Mouse (Mus musculus) layer of hippocampus, adult 9-10 months (tissue): ENCODE results near the gene Wdr35.
A peak's percentile ranks its signal among the peaks of the same experiment; 100 is the strongest.
"Not testable (repeated sequence)": the region's sequence is repeated elsewhere in the genome, so short reads cannot be mapped to it uniquely, and the experiment has no call there.

Experiments
- DNase-seq: peaks from one replicate; pipeline ENCODE4 v3.0.0; 2022; ENCODE audit warnings: low spot score

The Wdr35 gene

DNA sequence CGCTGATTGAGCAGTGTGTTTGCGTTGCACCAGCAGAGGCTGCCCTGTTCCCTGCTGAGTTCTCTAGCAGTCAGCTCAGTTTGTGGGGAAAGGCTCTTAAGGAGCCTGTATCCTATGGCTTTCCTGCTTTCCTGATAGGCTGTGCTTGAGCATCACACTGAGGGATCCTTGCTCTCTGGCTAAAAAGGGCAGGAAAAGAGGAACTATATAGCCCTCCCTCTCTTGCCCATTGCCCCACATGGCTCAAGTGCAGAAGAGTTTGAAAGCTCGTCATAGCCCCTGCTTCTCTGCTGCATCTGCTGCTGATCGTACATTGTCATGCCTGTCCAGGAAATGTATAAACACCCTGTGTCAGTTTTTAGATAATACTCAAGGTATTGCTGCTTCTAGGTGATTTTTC lies 33.5 kb downstream of the Wdr35 start:
- no peak for DNase-seq

DNA sequence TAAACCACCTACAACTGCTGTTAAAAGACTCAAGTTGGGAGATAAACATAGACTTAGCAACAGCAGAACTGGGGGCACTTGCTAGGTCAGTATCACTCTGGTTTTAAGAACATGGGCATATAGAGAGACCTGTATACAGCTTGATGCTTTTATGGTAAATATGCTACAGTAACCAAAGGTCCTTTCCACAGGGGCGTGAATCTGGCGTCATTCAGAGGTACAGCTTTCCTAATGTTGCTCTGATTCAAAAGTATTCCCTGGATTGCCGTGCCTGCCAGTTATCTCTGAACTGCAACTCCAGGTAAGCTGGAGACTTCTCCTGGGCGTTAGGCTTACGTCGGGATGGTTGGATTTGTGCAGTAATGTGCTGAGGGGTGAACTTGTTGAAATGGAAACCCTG lies 34.1 kb downstream of the Wdr35 start:
- DNase-seq: no peak

DNA sequence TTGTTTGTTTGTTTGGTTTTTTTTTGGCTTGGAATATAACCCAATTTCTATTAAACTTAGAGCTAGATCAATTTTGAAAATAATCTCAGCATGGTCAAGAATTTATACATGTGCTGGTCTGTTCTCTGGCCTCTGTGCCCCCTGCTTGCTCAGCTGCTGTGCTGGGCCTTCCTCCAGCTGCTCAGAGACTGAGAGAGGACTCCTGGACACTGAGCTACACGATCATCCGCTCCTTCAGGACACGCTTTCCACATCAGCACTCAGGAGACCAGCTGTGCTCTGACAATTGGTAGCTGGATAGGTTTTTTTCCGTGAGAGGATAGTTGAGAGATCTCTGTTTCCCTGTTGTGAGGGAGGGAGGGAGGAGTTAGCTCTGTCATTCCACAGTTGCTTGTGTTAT lies 36.6 kb downstream of the Wdr35 start:
- DNase-seq: no peak

DNA sequence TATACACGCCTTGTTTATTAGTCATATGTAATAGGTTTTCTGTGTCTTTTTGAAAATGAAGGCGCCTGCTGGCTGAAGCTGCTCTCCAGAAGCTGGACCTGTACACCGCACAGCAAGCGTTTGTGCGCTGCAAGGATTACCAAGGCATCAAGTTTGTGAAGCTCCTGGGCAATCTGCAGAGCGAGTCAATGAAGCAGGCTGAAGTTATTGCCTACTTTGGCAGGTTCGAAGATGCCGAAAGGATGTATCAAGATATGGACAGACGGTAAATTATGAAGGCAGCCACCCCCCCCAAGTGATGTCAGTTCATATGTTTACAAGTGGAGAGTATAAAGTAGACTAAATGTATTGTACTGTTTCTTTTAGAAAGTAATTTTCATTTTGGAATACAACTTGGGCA lies 42.7 kb downstream of the Wdr35 start:
- no peak for DNase-seq

- DNase-seq: no peak
Observed at GRCm38 (mm10) chr12:9020431-9020830, 46.7 kb downstream of the Wdr35 start.

GRCm38 (mm10) chr12:9020986-9021385 lies 47.3 kb downstream of the Wdr35 start:
- DNase-seq: no peak

DNA sequence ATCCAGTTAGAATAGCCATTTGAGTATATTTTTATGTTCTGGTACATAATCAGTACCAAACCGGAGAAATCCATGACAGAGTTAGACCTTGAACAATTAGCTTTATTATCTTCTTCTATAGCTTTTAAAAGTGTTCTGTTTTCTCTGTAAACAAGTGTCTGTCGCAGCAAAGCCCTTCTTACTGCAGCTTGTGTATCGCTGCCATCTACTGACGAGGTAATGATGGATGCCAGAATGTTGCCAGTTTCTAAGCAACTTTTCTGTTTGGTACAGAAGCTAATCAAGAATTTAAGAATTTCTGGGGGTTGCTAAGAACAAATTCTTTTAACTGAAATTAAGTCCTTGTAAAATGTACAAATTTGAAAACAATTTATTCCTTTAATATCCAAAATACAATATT lies 49.3 kb downstream of the Wdr35 start:
- no peak for DNase-seq

DNA sequence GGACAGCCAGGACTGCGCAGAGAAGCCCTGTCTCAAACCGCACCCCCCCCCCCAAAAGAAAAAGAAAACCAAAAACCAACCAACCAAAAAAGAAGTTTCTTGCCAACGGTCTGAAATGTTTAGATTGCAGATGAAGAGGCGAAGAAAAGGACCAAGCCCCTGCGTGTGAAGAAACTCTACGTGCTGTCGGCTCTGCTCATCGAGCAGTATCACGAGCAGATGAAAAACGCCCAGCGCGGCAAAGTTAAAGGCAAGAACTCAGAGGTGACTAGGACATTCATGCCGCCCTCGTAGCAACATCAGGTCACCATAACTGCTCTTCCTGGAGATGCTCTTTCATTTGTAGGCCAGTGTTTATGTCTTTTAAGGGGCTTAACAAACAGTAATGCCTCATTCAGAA lies 50.4 kb downstream of the Wdr35 start:
- no peak for DNase-seq

GRCm38 (mm10) chr12:9024736-9025135 lies 51.0 kb downstream of the Wdr35 start:
- DNase-seq: no peak

DNA sequence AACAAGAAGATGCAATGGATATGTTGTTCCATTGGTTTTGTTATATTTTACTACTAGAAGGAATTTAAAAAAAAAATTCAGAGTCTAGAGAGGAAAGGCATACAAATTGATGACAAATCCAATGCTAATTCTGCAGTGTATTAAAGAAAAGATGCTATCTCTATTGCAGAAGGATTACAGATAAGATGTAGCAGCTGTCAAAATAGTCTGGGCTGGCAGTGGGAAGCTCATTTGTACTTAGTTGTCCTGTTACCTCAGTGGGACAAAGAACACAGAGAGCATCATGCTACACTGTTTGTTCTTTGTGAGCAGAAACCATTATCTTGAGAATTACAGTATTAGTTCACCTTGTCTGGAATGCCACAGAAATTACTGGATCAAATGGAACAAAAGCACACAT lies 53.2 kb downstream of the Wdr35 start:
- no peak for DNase-seq

- not testable (repeated sequence) for DNase-seq
Observed at GRCm38 (mm10) chr12:9028816-9029215, 55.1 kb downstream of the Wdr35 start.

GRCm38 (mm10) chr12:9029506-9029887 lies 55.8 kb downstream of the Wdr35 start:
- no peak for DNase-seq

GRCm38 (mm10) chr12:9029888-9030723 lies 56.4 kb downstream of the Wdr35 start, which contains the start of gene Ttc32:
Ttc32 (plus strand) TSS chr12:9029997.
- peak; percentile 93 for DNase-seq

DNA sequence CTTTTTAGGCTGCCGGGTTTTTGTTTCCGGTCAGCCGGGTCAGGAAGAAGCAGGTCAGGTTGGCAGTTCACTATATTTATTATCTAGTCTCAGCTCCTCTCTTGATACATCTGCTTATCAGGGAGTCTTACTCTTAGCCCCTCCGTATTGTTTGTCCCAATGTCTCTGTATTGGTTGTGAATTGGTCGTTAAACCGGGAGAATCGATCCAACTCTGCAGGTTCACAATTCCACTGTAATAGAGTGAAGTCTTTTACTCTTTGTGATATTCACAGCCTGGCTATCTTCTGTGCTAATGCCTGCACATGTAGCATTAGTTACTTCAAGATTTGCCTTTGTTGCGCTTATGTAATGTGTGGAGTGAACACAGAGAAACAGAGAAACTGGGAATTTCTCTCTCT lies 57.5 kb downstream of the Wdr35 start:
- no peak for DNase-seq

- no peak for DNase-seq
Observed at GRCm38 (mm10) chr12:9033140-9033539, 59.4 kb downstream of the Wdr35 start.

GRCm38 (mm10) chr12:9036409-9036808 lies 62.7 kb downstream of the Wdr35 start:
- no peak for DNase-seq

GRCm38 (mm10) chr12:9040177-9040576 lies 66.5 kb downstream of the Wdr35 start:
- DNase-seq: no peak

DNA sequence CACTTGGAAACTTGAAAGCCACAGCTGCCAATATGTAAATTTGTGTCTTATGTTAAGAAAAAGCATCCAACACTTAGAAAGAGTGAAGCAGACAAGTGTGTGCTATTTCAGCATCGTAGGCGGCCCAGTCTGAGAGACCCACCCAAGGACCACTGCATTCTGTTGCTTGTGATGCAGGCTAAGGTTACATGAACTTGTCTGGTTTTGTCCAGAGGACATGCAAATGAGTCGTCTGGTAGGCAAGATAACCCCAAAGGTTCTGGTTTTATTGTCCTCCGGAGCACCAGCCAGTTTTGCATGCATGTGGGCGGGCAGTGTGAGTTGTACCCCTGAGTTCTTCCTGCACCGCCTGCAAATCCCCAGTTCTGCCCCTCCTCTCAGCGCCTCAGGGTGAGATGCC lies 67.0 kb downstream of the Wdr35 start:
- DNase-seq: no peak

DNA sequence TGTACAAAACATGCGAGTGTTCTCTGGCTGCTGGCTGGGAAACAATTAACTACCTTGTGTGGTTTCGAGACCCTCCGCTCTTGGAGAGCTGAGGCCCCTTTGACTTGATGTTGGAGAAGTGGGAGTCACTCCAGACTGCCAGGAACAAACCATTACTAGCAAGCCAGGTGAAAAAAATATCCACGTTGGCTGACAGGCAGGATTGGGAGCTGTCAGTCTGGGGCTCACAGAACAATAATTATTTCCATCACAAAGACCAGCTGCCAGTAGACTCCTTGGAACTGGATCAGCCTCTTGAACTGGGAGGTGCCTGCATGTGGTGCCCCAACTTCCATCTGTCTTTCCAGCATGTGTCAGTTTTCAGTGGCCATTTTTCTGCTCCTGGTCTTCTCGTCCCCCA lies 68.6 kb downstream of the Wdr35 start:
- DNase-seq: no peak

DNA sequence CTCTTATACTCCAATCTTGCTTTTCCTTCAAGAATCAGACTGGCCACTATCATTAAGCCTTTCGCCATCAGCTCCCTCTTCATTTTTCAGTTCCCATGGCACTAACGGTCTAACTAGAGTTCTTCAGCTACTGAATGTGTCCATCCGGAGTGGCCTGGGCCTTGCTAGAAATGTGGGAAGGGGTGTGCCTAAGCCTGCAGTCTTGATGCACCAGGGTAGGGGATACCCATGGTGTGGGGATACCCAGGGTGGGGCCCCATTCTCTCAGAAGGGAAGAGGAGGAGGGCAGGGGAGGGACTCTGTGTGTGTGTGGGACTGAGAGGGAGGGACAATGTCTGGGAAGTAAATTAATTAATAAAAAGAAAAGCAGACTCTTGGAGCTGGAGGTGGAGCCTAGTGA lies 69.1 kb downstream of the Wdr35 start:
- DNase-seq: no peak

DNA sequence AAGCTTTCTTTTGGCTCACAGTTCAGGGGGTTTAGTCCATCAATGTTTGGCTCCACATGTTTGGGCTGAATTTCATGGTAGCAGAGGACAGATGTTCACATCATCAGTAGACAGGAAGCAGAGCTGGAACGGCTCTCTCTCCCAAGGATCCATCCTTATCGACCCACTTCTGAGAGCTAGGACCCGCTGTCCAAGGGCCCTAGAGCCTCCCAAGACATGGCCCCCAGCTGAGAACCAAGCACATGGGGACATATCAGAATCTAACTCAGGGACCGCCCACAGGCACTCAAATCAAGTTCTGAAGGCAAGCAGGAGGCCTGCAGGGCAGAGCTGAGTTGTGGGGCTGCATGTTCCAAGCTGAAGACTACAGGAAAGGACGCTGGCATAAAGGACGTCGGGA lies 71.0 kb downstream of the Wdr35 start:
- DNase-seq: no peak

DNA sequence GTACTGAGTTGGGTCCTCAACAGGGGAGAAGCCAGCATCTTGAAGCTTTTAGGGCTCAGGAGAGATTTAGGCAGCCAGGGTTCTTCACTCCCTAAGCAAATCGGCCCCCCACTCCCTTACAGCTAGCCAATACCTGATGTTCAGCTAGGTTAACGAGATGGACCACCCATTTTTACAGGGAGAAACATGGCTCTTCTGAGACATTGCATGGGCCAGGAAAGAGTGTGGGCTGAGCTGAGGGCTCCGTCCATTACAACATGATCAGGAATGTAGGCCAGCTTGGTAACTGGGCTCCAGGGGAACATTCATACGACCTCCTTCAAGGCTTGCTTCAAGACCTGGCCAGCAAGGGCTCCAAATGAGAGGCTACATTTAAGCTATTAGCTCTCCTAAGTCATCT lies 73.0 kb downstream of the Wdr35 start:
- no peak for DNase-seq

DNA sequence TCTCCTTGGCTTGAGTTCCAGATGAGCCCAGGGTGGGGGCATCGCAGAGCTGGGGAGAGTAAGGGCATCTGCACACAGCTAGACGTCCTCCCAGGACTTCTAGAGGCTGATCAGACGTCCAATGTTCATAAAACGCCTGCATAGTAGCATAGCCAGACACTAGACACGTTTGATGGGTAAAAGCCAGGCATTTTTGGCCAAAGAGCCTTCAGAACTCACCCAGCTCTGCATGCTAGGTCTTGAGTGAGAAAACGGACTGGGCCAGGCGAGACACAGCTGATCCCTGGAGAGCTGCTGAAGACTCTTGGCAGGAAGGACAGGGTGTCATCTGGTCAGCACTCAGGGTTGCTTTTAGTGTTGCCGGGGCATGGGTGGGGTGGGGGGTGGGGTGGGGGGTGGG lies 74.4 kb downstream of the Wdr35 start:
- DNase-seq: no peak

GRCm38 (mm10) chr12:9050824-9051223 lies 77.1 kb downstream of the Wdr35 start:
- no peak for DNase-seq
